Mouse (Mus musculus) liver, postnatal 0 days (tissue): Measurements from ENCODE around the gene Nlrc5.
"Not testable (repeated sequence)": the region's sequence is repeated elsewhere in the genome, so short reads cannot be mapped to it uniquely, and the experiment has no call there.

Source experiments
- CTCF ChIP-seq: sonication (generic); IDR thresholded peaks from 2 replicates; pipeline ENCODE4 v1.5.1; 2016; ENCODE audit warnings: antibody characterized with exemption, low read depth
- EP300 ChIP-seq: IDR thresholded peaks from 2 replicates; pipeline ENCODE4 v1.6.1; 2016; ENCODE audit warnings: antibody characterized with exemption, low read depth, mild to moderate bottlenecking

GRCm38 (mm10) chr8:94452991-94453390 is 18.8 kb downstream of the Nlrc5 start:
- TF ChIP-seq CTCF, EP300: not testable (repeated sequence)
